Mouse (Mus musculus) C2C12 (cell line): Measurements from ENCODE around the gene AL607142.1.

Experiments
- CTCF ChIP-seq: IDR thresholded peaks from one replicate; pipeline ENCODE4 v1.5.1; 2011; ENCODE audit not compliant: control insufficient read depth, insufficient read depth, insufficient read length
- MYOG ChIP-seq: IDR thresholded peaks from one replicate; pipeline ENCODE4 v1.6.1; 2011; ENCODE audit not compliant: control insufficient read depth, insufficient read length; ENCODE audit errors: extremely low read depth
- USF1 ChIP-seq: IDR thresholded peaks from one replicate; pipeline ENCODE4 v1.6.1; 2011; ENCODE audit warnings: low read depth, mild to moderate bottlenecking, control low read depth, moderate library complexity

DNA sequence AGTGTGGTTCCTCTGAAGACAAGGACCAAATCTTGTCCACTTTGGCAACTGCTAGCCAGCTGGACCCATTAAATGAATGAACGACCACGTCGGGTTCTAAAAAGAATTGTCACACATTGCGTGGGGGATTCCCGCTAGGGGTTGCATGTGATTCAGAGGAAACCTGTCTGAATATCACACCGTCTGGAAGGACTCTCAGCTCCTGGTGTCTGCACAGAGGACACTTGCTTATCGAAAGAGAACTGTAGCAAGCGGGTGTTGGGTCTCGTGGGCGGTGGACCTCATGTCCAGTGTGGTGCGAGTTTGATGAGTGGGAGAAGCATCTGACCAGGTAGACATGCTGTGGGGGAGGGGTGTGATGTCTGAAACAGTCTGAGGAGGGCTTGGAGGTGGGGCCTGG lies 2.0 kb upstream of the AL607142.1 start:
- TF ChIP-seq USF1 (no peak), CTCF (no peak), MYOG (no peak)
